Mouse (Mus musculus): ENCODE measurements around the gene Mbtd1. TPM values are rescaled to one million over a fixed set of nuclear protein-coding genes. Genes with fewer than 3 reads are reported as not detected.

Mbtd1 gene
- polyA plus RNA-seq, 1 experiment from 2014 or later: 19.5 TPM

- H3K4me2 ChIP-seq (replicated peaks): no peak overlapping the region
- ATAC-seq (ENCODE audit: low FRiP score) (no peak), DNase-seq (ENCODE audit: low spot score) (no peak)
- H3K36me3 ChIP-seq (replicated peaks; ENCODE audit: control insufficient read depth, insufficient read depth): peaks cover 10% of the 10 kb centered on the region
- 63% methylated on average over 1 of the region's 1 CpGs for WGBS
- H3K9ac ChIP-seq: no peak overlapping the region
- peaks cover 22% of the 10 kb centered on the region for H3K4me1 ChIP-seq (replicated peaks; ENCODE audit: control insufficient read depth, insufficient read depth, low read length)
- no peaks in the 10 kb centered on the region for H3K27me3 ChIP-seq (ENCODE audit: control insufficient read depth, insufficient read depth, low read length)
- H3K4me3 ChIP-seq (replicated peaks; ENCODE audit: low read length): no peak overlapping the region
- no peaks in the 10 kb centered on the region for H3K9me3 ChIP-seq (ENCODE audit: control insufficient read depth, low read length)
- H3K27ac ChIP-seq: no peak overlapping the region
Observed at GRCm38 (mm10) chr11:93969799-93970198, 84.1 kb downstream of the Mbtd1 start.

DNA sequence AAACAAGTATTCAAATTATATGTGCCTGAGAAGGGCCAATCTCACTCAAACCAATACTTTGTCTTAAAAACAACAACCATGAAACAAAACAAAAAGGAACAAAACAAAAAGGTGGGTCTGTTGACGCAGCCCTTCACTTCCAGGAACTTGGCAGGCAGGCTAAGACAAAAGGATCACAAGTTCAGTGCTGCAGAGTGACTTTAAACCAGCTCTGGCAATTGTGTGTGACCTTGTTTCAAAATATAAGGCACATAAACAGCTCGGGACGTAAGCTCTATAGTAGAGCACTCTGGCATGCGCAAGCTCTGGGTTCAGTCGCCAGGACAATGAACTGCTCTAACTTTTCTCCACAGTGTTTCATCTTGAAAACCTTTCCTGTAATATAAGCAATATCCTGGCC is 87.3 kb downstream of the Mbtd1 start:
- ATAC-seq (ENCODE audit: low FRiP score) (no peak), DNase-seq (ENCODE audit: low spot score) (no peak)
- H3K36me3 ChIP-seq (replicated peaks; ENCODE audit: control insufficient read depth, insufficient read depth): no peaks in the 10 kb centered on the region
- no peak overlapping the region for H3K27ac ChIP-seq
- no peaks in the 10 kb centered on the region for H3K9me3 ChIP-seq (ENCODE audit: control insufficient read depth, low read length)
- no peak overlapping the region for H3K4me3 ChIP-seq (replicated peaks; ENCODE audit: low read length)
- 87% methylated on average over 5 of the region's 5 CpGs for WGBS
- peaks cover 7% of the 10 kb centered on the region; the same call in 1 of the 2 replicates for H3K4me1 ChIP-seq (replicated peaks; ENCODE audit: control insufficient read depth, insufficient read depth, low read length)
- no peaks in the 10 kb centered on the region for H3K27me3 ChIP-seq (ENCODE audit: control insufficient read depth, insufficient read depth, low read length)
- H3K9ac ChIP-seq: no peak overlapping the region
- no peak overlapping the region for H3K4me2 ChIP-seq (replicated peaks)

DNA sequence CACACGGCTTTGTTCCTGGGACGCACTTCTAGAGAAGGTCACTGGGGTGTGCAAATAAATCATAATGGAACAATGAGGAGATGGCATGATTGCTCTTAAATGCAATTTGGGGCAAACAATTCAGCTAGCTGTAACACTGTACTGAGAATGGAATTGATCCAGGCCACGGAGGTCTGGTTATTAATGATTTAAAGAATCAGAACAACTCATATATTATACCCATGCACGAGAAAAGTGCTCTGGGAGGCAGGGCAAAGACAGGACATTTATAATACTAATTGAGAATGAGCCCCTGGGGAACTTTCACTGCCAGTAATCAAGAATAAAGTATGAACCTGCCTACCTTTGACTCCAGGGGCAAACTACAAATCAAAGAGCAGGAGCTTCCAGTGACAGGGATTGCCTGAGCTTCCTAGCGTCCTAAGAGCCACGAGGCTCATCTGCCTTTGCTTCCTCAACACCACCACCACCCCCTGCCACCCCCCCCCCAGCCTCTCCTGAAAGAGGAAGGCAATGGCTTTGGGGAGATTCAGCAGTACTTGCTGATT is 93.9 kb downstream of the Mbtd1 start:
- Histone ChIP-seq H3K27me3 (ENCODE audit: control insufficient read depth, insufficient read depth, low read length) (no peaks in the 10 kb centered on the region), H3K4me3 (replicated peaks; ENCODE audit: low read length) (no peak overlapping the region), H3K9ac (no peak overlapping the region), H3K36me3 (replicated peaks; ENCODE audit: control insufficient read depth, insufficient read depth) (no peaks in the 10 kb centered on the region), H3K4me2 (replicated peaks) (no peak overlapping the region), H3K4me1 (replicated peaks; ENCODE audit: control insufficient read depth, insufficient read depth, low read length) (no peaks in the 10 kb centered on the region), H3K9me3 (ENCODE audit: control insufficient read depth, low read length) (no peaks in the 10 kb centered on the region), H3K27ac (peak overlapping the region; percentile 20; the same call in 1 of the 2 replicates)
- 35% methylated on average over 6 of the region's 6 CpGs for WGBS
- ATAC-seq (ENCODE audit: low FRiP score) (no peak), DNase-seq (ENCODE audit: low spot score) (no peak)

GRCm38 (mm10) chr11:93984619-93985018 is 99.0 kb downstream of the Mbtd1 start:
- H3K4me2 ChIP-seq (replicated peaks): no peak overlapping the region
- no peak overlapping the region for H3K4me3 ChIP-seq (replicated peaks; ENCODE audit: low read length)
- DNase-seq (ENCODE audit: low spot score) (no peak), ATAC-seq (ENCODE audit: low FRiP score) (no peak)
- H3K9me3 ChIP-seq (ENCODE audit: control insufficient read depth, low read length): no peaks in the 10 kb centered on the region
- H3K27ac ChIP-seq: no peak overlapping the region
- no peaks in the 10 kb centered on the region for H3K36me3 ChIP-seq (replicated peaks; ENCODE audit: control insufficient read depth, insufficient read depth)
- 94% methylated on average over 3 of the region's 3 CpGs for WGBS
- H3K9ac ChIP-seq: no peak overlapping the region
- no peaks in the 10 kb centered on the region for H3K27me3 ChIP-seq (ENCODE audit: control insufficient read depth, insufficient read depth, low read length)
- H3K4me1 ChIP-seq (replicated peaks; ENCODE audit: control insufficient read depth, insufficient read depth, low read length): no peaks in the 10 kb centered on the region

DNA sequence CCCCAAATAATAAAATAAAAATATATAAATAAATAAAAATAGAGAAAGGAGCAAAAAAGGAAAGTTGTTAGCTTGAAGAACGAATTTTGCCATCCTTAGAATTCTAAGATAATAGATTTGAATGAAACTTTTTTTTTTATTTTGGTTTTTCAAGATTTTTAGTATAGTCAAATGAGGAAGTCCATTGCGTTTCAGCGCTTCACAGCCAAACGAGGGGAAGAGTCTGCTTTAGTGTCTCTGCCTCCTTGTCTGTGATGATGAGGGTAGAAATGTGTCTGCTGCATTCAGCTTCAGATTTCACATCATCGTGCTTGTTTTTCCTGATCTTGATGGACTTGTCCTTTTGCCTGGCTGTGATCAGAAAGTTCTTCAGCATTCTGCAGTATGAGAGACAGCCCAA is 99.6 kb downstream of the Mbtd1 start:
- no peaks in the 10 kb centered on the region for H3K4me1 ChIP-seq (replicated peaks; ENCODE audit: control insufficient read depth, insufficient read depth, low read length)
- H3K4me3 ChIP-seq (replicated peaks; ENCODE audit: low read length): no peak overlapping the region
- no peak overlapping the region for H3K27ac ChIP-seq
- H3K9me3 ChIP-seq (ENCODE audit: control insufficient read depth, low read length): no peaks in the 10 kb centered on the region
- WGBS: 87% methylated on average over 5 of the region's 5 CpGs
- no peak overlapping the region for H3K9ac ChIP-seq
- no peaks in the 10 kb centered on the region for H3K36me3 ChIP-seq (replicated peaks; ENCODE audit: control insufficient read depth, insufficient read depth)
- H3K27me3 ChIP-seq (ENCODE audit: control insufficient read depth, insufficient read depth, low read length): no peaks in the 10 kb centered on the region
- DNase-seq (ENCODE audit: low spot score) (no peak), ATAC-seq (ENCODE audit: low FRiP score) (no peak)
- no peak overlapping the region for H3K4me2 ChIP-seq (replicated peaks)

DNA sequence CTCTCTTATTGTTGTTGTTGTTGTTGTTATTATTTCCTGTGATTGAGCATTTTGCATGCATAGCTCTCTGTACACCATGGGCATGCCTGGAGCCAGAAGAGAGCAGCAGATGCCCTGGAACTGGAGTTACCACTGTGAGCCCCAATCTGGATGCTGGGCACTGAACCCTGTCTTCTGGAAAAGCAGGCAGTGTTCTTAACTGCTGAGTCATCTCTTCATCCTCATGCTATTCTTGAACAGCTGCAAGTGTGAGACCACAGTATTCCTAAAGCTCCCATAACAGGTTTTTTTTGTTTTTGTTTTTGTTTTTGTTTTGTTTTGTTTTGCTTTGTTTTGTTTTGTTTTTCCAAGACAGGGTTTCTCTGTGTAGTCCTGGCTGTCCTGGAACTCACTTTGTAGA is 100.6 kb downstream of the Mbtd1 start:
- Histone ChIP-seq H3K4me1 (replicated peaks; ENCODE audit: control insufficient read depth, insufficient read depth, low read length) (no peaks in the 10 kb centered on the region), H3K9ac (no peak overlapping the region), H3K27me3 (ENCODE audit: control insufficient read depth, insufficient read depth, low read length) (no peaks in the 10 kb centered on the region), H3K36me3 (replicated peaks; ENCODE audit: control insufficient read depth, insufficient read depth) (no peaks in the 10 kb centered on the region), H3K4me3 (replicated peaks; ENCODE audit: low read length) (no peak overlapping the region), H3K9me3 (ENCODE audit: control insufficient read depth, low read length) (no peaks in the 10 kb centered on the region), H3K27ac (no peak overlapping the region), H3K4me2 (replicated peaks) (no peak overlapping the region)
- ATAC-seq (ENCODE audit: low FRiP score) (no peak), DNase-seq (ENCODE audit: low spot score) (no peak)

GRCm38 (mm10) chr11:93987026-93987425 is 101.4 kb downstream of the Mbtd1 start:
- ATAC-seq (ENCODE audit: low FRiP score): no peak
- WGBS: 90% methylated on average over 4 of the region's 4 CpGs
- no peak overlapping the region for H3K27ac ChIP-seq

DNA sequence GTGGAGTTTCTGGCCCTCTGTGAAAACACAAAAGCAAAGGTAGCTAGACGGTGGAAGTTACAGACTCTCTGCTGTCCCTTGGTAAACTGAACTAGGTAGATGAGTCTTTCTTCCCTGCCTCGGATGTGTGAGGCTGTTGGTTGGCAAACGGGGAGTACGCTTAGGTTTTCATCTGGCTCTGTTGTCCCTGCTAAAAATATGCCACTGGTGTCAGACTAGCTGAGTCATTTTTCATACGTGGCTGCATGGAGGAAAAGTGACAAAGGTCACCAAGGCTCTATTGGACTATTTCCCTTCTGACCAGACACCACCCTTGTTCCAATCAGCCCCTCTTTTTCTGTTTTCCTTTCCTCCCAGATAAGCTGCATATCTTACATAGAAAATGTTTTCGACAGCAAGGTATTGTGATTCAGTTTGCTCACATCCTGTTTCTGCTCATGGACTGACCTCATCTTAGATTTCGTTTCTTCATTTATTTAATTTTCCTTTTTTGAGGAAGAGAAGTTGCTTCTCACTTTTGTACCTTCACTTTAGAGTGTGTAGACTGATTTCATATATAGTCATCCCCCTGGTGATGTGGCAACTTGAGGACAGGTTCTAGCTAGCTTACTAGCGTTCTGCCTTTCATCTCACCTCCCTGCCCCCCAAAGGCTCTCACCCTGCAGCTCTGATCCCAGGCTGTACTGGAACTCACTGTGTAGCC is 102.1 kb downstream of the Mbtd1 start:
- DNase-seq (ENCODE audit: low spot score) (no peak), ATAC-seq (ENCODE audit: low FRiP score) (no peak)
- Histone ChIP-seq H3K27me3 (ENCODE audit: control insufficient read depth, insufficient read depth, low read length) (no peaks in the 10 kb centered on the region), H3K9me3 (ENCODE audit: control insufficient read depth, low read length) (no peaks in the 10 kb centered on the region), H3K9ac (no peak overlapping the region), H3K4me2 (replicated peaks) (no peak overlapping the region), H3K36me3 (replicated peaks; ENCODE audit: control insufficient read depth, insufficient read depth) (no peaks in the 10 kb centered on the region), H3K4me1 (replicated peaks; ENCODE audit: control insufficient read depth, insufficient read depth, low read length) (no peaks in the 10 kb centered on the region), H3K4me3 (replicated peaks; ENCODE audit: low read length) (no peak overlapping the region), H3K27ac (peak overlapping the region; percentile 53; the same call in 1 of the 2 replicates)
- 71% methylated on average over 8 of the region's 8 CpGs for WGBS

More at GRCm38 (mm10) chr11:93987026-93987425, 101.4 kb downstream of the Mbtd1 start:
- Histone ChIP-seq H3K9ac (no peak overlapping the region), H3K4me2 (replicated peaks) (no peak overlapping the region), H3K27me3 (ENCODE audit: control insufficient read depth, insufficient read depth, low read length) (no peaks in the 10 kb centered on the region), H3K4me1 (replicated peaks; ENCODE audit: control insufficient read depth, insufficient read depth, low read length) (no peaks in the 10 kb centered on the region), H3K9me3 (ENCODE audit: control insufficient read depth, low read length) (no peaks in the 10 kb centered on the region), H3K4me3 (replicated peaks; ENCODE audit: low read length) (no peak overlapping the region), H3K36me3 (replicated peaks; ENCODE audit: control insufficient read depth, insufficient read depth) (no peaks in the 10 kb centered on the region)
- DNase-seq (ENCODE audit: low spot score): no peak

DNA sequence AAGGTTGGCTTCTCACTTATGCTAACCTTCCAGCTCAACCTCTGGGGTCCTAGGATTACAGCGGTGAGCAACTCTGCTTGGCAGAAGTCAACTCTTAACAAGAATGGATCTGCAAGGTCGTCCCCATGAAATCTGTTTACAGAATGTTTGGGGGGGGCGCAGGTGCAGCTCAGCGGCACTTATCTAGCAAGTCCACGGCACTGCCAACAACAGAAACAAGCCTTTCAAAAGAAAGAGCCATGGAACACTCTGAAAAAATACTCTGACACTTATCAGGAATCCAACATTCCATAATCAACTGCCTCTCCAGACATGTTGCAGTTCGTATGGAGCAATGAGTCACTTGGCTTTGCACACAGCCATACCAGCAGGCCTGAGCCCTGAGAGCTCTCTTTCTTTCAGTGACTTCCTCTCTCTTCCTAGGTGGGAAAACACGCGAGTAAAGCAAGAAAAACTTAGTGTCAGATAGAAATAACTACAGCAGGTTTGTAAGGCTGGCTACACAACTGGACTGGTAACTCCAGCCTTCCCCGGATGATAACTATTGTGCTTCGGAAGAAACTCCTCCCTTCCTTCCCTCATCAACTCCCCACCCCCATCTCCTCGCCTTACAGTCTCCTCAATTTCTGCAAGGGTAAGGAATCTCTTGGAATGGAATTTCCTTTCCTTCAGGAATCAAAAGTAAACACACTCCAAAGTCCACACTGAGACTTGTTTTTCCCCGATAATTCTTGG is 102.8 kb downstream of the Mbtd1 start:
- H3K4me3 ChIP-seq (replicated peaks; ENCODE audit: low read length): no peak overlapping the region
- H3K9me3 ChIP-seq (ENCODE audit: control insufficient read depth, low read length): no peaks in the 10 kb centered on the region
- no peak for DNase-seq (ENCODE audit: low spot score)
- peak overlapping the region; percentile 53; the same call in 1 of the 2 replicates for H3K27ac ChIP-seq
- WGBS: 74% methylated on average over 12 of the region's 12 CpGs
- H3K36me3 ChIP-seq (replicated peaks; ENCODE audit: control insufficient read depth, insufficient read depth): no peaks in the 10 kb centered on the region
- H3K27me3 ChIP-seq (ENCODE audit: control insufficient read depth, insufficient read depth, low read length): no peaks in the 10 kb centered on the region
- H3K9ac ChIP-seq: no peak overlapping the region
- no peak for ATAC-seq (ENCODE audit: low FRiP score)
- no peaks in the 10 kb centered on the region for H3K4me1 ChIP-seq (replicated peaks; ENCODE audit: control insufficient read depth, insufficient read depth, low read length)
- H3K4me2 ChIP-seq (replicated peaks): no peak overlapping the region

Data from hindbrain, embryonic 14.5 days (tissue).